Mouse (Mus musculus) right cerebral cortex, postnatal 4 days (tissue): ENCODE measurements at regions not wholly inside any gene's neighbourhood (a gene's known extent, or its start where the extent isn't known, plus 50 kb on each side); places are given as distances from the start of the nearest gene placed in this dataset.

ENCODE experiments used
- DNase-seq: peaks from one replicate; pipeline ENCODE4 v3.0.0-alpha.2; 2022

- DNase-seq = no peak
Observed at GRCm38 (mm10) chr3:137798769-137799168, 65.5 kb upstream of the H2afz start.

GRCm38 (mm10) chr3:137801402-137802020, 62.8 kb upstream of the H2afz start:
- DNase-seq = no peak

- DNase-seq = no peak
Observed at GRCm38 (mm10) chr3:137807423-137807822, 56.9 kb upstream of the H2afz start.

- DNase-seq = no peak
Observed at GRCm38 (mm10) chr3:137807913-137808684, 56.2 kb upstream of the H2afz start.

- no peak for DNase-seq
Observed at GRCm38 (mm10) chr3:137810123-137810522, 54.2 kb upstream of the H2afz start.
